Mouse (Mus musculus) right cerebral cortex, adult 2 months (tissue): ENCODE data around the gene Il2ra.

Experiments
- DNase-seq, 2 experiments: peaks; one replicate each; pipeline ENCODE4 v3.0.0; 2021 to 2022; ENCODE audit warnings: low spot score in 2 of 2

The Il2ra gene

DNA sequence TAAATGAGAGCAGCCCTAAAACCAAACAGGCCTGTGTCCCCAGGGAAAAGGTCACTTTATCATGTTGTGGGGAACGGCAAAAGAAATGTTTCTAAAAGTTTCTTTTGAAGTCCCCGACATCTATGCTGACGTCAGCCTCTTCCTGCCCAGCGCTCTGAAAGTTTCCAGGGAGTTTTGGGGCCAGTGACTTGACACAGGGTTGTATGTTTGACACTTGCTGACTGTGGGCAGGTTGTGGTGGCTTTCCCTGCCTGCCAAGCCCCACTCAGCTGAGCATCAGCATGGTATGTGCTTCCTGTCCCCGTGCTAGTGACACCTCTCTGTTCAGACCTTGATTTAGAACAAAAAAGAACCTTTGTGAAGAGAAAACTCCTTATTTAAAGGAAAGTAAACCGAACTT, 10.7 kb downstream of the Il2ra start:
- DNase-seq, result no peak

DNA sequence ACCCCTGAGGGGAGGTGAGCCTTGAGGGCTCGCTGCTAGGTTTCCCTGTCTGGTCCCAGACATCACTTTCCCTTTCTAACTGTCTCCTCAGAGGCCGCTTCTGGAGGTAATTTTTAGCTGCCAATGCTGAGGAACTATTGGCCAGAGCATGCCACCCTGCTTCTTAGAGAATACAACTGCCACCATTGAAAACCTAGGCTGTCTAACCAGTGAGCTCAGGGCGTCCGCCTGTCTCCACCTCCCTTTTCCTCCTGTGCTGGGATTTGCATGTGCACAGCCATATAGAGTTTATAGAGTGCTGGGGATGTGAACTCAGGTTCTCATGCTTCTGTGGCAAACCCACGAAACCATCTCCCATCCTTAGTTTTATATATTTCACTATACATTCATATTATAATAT, 11.2 kb downstream of the Il2ra start:
- DNase-seq, result no peak

DNA sequence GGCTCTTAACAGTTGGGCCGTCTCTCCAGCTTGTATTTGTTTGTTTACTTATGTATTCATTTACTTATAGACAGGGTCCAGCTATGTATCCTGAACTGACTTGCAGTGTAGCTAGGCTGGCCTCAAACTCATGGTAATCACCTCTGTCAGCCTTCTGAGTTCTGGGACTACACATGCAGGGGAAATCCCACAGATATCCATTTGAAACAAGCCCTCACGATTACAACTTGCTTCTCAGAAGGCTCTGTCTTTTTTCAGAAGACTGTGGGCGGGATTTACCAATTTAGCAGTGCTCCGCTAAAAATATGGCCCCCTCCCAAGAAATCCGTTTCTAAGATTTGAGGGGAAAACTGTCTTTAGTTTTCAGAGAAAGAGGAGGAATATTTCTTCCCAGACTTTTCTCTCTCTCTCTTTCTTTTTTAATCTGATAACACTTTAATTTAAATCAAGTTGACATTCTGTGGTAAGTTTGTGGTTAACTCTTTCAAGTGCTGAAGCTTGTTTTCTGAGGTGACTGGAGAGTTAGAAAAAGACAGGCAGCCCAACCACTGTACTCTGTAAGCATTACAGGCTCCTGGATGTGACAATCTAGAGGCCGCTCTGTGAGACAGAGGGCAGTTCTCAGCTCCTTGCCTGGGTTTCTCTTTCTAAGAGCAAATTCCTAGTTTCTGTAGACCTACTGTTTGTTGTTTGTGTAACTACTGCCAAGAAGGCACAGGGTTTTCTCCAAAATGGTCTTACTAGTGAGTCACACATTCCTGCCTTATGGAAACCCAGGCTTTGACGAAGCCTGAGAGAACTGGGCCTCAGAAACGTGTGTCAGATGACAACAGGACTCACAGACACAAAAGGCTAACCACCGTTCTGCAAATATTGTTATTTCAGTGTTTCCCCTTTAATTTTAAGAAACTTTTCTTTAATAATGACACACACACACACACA, 12.7 kb downstream of the Il2ra start:
- peak; percentile 23 to 47 for DNase-seq

DNA sequence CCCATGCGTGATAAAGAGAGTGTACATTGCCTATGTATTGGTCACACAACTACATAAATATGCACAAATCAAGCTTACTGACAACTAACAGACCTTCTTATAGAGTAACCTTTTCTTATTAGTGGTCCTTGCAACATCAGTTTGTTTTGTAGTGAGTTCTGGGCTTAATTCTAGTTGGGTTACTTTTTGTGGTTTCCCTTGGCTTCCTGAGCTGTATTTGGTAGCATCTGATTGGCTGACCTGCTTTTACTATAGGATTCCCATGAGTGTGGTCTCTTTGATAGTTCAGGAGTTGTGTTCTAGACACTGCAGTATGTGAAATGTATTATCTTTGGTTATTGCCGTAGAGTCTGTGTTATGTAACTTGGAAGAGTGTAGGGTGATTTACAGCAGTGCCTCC, 15.0 kb downstream of the Il2ra start:
- DNase-seq, result no peak

DNA sequence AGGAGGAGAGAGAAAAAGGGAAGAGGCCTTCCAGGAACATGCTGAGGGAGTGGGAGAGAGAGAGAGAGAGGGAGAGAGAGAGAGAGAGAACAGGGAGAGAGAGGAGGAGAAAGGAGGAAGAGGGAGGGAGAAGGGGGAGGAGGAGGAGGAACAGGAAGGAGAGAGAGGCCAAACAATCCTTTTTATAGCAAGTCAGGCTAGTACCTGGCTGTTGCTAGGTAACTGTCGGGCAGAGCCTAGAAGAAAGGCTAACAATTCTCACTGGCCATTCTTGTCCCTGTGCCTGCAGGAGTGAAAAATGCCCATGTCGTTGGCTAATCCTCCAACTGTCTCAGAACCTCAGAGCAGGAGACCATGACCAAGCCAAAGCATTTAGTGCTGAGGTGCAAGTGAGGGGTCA, 16.7 kb downstream of the Il2ra start:
- peak in 1 of 2 experiments; percentile 24 for DNase-seq

DNA sequence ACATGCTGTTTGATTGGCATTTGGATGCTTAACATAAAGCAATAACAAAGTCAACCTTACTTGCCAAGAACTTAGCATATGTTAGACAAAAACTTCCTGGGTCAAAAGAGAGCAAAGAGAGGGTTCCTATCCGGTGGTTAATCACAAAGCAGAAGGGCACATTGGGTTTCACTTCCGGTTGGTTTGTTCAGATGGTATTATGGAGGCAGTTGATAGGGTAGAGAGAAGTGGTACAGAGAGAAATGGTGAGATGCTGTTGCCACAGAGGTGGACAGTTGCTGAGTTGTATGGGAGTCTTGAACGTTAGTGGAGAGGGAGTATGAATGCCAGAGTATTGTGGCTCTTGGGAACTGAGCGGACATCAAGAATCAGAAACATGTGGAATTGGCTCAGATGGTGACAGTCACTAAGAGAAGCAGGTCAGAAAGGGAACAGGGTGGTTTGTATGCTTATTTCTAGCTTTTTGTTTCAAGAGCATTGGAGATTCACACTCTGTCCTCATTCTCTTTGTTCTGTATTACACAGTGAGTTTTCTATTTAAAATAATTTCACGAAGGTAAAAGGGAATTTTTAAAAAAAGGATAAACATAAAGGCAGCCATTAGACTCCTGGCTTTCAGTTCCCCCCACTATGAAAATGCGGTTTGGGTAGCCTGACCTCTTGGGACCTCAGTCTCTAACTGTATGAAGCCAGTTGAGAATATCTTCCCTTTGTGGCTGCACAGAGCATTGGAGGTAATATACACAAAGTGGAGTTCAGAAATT, 19.7 kb downstream of the Il2ra start:
- DNase-seq, result no peak

DNA sequence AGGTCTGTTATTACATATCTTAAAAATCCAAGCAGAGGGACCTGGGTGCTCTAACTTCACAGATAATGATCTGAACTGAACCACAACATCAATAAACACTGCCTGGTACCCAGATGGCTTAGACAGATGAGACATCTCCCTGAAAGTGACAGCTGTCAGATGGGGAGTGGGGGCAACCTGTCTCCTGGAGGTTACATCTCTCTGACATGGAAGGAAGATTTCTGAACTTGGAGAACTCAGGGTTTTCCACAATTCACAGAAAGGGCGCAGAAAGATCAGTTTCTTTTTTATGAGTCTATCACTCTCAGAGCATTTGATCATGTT, 20.3 kb downstream of the Il2ra start:
- no peak for DNase-seq

DNA sequence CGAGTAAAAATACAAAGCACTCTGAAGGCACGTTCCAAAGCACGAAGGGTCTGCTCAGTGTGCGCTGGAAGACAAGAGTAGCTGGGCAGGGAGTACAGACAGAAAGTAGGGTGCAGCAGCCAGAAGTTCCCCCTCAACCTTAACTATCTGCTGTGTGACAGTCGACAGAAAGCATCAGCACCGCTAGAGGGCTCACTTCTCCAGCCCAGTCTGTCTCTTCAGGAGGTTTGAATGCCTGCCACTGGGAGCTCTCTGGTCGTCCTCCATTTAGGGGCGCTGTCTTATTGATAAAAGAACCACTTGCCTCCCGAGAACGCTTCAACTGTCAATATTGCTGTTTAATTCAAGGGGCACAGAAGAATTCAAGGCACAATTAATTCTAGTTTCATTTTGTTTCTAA, 21.4 kb downstream of the Il2ra start:
- DNase-seq, result peak; percentile 88 to 89

DNA sequence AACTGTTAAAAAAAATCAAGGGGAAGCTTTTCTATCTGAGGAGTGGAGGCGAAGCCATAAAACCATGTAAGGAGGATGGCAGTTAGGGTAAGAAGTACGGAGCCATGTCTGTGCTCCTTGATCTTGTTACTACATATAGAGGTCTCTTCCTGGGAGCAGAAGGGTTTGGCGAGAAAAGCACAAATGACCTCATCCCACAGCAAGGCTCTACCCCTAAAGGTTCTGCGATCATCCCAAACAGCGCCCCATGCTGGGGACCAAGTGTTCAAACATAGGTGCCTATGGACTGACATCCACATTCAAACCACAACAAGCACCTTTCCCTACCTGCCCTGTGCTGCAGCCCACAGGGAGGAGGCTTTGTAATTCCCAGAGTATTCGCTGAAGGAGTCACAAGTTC, 21.8 kb downstream of the Il2ra start:
- DNase-seq, result peak in 1 of 2 experiments; percentile 17

DNA sequence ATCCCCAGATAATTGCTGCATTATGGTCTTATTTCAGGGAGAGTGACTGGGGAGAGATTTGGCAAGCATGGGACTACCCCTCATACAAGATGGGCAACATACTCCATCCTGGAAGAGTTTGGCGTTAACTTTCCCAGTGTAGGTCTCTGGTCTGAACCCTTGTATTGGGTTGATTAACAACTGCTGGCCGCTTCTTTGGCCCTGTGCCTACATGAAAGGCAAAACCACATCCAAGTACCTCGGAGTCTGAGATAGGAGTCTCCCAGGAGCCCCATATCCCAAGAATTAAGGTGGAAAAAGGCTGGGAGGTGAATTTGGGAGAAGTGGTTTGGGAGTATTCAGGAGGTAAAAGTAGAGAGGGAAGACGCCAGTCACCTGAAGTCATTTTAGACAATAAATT, 22.2 kb downstream of the Il2ra start:
- no peak for DNase-seq

DNA sequence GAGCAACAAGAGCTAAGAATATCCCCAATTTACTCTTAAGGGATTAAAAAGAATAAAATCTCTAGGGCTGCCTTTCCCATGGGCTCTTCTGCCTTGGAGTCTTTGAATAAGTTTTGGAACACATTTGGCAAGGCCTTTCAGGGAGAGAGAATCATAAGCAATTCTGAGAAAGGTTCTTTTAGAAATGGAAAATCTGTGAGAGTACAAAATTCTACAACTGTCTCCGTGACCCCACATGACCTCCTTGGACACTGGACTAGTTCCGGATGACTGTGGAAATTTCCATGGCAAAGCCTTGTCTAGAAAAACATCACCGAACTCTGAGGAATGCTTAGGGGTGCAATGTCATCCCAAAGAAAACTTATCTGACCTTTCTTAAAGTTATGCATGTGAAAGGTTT, 22.7 kb downstream of the Il2ra start:
- no peak for DNase-seq

DNA sequence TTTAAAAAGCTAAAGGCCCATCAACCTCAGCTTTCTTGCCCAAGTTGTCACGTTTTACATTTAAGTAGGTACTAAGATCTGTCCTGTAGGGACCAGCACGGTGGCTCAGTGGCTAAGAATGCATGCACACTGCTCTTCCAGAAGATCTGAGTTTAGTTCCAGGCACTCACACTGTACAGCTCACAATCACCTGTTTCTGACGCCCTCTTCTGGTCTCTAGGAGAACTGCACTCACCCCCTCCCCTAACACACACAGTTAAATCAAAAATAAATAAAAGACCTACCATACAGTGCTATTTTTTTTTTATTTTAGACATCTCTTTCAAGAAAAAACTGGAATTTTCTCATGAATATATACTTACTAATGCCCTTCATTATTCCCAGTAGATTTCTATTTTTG, 29.5 kb downstream of the Il2ra start:
- DNase-seq, result no peak

DNA sequence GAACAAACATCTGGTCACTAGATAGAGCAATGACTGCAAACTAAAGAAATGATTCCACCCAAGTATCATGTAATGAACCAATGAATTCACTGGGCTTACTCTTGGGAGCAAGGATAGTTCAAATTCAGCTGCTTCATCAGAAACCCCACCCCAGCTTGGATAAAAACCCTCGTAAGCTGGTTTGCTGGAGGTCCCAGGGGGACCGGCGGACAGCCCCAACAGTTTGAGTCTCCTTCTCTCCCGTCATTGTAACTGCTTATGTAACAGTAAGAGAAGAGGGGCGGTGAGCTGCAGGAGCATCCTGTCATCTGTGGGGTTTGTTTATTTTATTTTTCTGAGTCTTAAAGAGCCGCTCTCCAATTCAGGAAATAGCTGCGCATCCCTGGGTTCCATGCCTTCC, 37.0 kb downstream of the Il2ra start:
- DNase-seq, result no peak

DNA sequence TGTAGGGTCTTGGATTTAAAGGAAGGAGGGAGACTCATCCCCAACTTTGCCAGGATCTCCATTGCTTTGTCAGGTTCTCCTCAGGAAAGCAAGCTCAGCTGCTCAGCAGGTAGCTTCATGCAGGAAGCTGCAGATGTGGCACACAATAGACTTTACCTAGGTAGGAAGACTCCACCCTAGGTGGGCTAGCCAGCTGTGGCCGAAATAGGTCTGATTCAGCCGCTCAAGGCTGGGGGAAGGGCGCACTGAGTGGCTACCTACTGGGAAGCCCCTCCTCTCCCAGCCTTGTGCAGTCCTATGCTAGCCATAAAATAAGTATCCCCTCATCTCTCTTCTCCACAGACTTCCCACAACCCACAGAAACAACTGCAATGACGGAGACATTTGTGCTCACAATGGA, 40.1 kb downstream of the Il2ra start:
- no peak for DNase-seq

DNA sequence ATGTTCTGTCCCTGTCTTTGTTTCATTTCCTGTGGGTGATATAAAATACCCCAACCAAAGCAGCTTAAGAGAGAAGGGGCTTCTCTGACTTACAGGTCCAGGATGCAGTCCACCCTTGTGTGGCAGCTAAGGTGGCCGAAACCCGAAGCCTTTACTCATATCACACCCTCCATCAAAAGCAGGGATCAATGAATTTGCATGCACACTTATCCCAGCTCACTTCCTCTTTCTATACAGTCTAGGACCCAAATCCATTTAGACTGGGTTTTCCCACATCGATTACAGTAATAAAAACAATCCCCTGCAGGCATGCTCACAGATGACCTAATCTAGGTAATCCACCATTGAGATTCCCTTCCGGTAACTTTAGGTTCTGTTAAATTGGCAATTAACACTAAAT, 43.9 kb downstream of the Il2ra start:
- no peak for DNase-seq

DNA sequence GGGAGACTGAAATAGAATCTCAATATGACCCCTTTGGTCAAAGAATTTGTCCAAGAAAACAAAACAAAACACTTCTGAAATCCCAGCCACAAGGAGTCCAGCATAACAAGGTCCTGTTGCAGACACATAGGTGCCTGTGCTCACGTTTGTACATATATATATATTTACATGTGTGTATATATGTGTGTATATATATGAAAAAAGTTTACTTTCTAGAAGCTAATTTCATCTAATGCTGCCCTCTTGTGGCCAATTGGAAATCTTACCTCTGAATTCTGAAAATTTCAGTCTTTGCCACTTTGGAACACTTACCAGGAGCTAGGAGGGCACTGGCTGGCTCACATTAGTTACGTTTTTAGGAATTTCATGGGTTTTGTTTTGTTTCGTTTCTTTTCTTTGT, 44.8 kb downstream of the Il2ra start:
- DNase-seq, result peak in 1 of 2 experiments; percentile 36

DNA sequence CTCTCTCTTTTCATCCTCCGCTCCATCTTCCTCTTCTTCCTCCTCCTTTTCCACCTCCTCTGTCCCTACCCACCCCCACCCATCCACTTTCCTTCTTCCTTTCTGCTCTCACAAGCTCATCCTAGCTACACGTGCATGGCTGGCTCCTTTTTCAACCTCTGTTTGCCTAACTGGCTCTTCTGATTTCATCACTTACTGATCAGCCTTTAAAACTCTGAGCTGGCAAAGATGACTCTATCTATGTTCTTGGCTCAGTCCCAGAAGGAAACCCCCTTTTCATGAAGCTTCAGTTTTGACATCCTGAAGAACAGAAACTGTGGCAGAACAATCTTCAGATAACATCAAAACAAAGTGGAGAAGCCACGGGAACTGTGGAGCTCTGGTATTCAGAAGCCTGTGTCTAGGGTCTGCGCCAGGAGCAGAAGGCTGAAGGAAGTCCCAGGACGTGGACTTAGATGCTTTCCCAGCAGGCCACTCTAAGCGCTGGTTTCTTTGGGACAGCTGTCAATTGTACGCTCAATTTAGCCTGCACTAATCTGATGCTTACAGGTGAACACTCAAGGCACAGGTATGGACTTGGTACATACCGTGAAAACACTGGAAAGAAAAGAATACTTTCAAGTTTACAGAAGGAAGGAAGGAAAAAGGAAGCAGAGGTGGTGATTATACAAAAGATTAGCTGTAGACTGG, 47.7 kb downstream of the Il2ra start:
- no peak for DNase-seq

DNA sequence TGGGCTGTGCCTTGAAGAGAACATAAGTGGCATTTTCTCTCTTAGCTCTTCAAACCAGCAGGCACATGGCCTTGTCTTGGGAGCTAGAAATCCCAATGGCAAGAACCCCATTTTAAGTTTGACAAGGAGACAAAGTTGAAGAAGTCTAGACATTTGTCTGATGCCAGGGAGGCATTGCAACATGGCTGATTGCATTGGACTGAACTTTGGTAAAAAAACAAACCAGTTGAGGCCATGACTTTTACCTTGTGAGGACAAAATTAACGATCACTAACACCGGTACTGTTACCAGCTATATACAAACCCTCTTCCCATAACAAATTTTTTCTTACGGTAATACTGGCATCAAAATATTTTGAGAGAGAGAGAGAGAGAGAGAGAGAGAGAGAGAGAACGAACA, 50.7 kb downstream of the Il2ra start:
- DNase-seq, result no peak

DNA sequence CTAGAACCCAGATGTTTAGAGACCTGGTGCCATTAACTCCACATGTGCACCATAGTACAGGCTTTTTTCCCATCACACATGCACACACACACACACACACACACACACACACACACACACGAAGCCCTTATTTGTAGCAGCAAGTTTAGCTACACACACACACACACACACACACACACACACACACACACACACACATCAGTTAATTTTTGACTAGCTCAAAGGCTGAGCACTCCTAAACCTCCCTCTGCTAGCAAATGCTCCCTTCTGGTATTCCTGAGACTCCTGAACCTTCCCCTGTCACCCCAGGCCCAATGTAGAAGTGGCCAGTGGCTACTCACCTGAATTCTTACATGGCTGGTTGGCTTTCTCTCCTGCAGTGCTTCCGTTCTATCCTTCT, 51.5 kb downstream of the Il2ra start:
- no peak for DNase-seq

DNA sequence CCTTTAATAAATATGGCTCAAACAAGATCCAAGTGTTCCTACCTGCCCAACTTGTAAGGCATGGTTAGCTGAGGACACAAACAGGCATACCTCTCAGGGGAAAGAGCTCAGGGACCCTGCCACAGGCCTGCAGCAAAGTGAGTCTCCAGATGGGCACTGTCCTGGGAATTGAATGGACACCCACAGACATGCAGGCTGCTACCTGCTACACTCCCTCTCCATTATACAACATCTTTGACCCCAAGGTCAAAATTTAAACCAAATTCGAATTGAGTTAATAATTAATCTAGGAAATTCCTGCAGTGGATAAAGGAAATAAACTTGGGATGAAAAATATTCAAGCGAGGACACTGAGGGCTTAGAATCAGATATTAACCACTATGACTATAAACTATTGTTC, 53.3 kb downstream of the Il2ra start:
- DNase-seq, result no peak

DNA sequence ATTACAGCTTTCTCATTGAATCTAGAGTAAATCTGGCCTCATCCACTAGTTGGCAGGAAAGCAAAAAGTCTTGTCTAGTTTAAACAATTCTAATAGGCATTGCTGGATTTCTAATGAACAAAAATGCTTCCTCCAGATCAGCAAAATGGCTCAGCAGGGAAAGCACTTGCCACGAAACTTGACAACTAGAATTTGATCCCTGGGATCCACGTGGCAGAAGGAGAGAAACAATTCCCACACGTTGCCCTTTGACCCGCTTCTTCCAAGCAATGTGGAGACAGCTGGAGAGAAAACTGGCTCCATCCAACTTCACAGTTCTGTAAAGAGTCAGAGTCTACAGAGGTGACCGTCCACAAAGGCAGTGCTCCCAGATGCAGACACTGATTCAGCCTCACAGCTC, 56.4 kb downstream of the Il2ra start:
- no peak for DNase-seq

DNA sequence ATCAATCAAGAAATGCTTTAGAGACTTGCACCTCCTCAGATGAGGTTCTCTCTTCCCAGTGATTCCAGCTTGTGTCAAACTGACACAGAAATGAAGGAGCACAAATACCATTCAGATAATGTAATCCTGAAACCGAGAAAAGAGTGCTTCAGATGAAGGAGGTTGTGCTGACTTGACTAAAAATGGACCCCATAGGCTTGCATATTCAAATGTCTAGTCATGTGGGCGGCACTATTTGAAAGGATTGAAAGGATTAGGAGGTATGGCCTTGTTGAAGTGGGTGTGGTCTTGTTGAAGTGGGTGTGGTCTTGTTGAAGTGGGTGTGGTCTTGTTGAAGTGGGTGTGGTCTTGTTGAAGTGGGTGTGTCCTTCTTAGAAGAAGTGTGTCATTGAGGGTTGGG, 57.3 kb downstream of the Il2ra start:
- DNase-seq, result no peak
